Mouse (Mus musculus): ENCODE results near the gene Gm4869.

GRCm38 (mm10) chr5:140521196-140521595 lies 75.8 kb downstream of the Gm4869 start:
- TF ChIP-seq CTCF (IDR thresholded peaks at IDR 0.05; ENCODE audit: control insufficient read depth, insufficient read depth, low read length), result no peak
- TF ChIP-seq POLR2A (IDR thresholded peaks at IDR 0.05; ENCODE audit: borderline replicate concordance, control insufficient read depth, low read depth, low read length), result no peak

All from bone marrow, adult 2 months (tissue).